ENCODE assay signal across 12 mouse cellular contexts in the genomic region with DNA sequence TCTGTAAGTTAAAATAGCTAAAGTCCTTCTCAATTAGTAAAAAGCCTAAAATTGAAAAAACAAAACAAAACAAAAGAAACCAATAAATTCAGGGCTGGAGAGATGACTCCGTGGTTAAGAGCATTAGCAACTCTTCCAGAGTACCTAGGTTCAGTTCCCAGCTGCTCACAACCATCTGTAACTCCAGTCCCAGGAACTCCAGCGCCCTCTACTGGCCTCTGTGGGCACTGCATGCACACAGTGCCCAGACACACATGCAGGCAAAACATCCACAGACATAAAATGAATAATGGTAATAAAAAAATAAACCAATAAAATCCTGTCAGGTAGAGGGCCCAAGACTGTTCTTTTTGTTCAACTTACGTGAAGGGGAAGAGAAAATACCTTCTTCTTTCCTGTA. TPM values are rescaled to one million over a fixed set of nuclear protein-coding genes. Genes with fewer than 3 reads are reported as not detected.
DNase-seq lines count a peak whose midpoint lies in the region; ATAC-seq and TF ChIP-seq lines count a peak whose summit lies in the region.
"Had no signal": no experiment of that assay in that cellular context is flagged by ENCODE, and none has a peak within 500 bp of the region (broad histone marks: within the 10 kb centered on the region; RNA-seq: fewer than 3 reads in every experiment).

No protein-coding gene starts in this region.

- DNase-seq in midbrain, embryonic 11.5 days (ENCODE audit: low spot score, missing footprints), result peak; percentile 47
- peak; percentile 11 for DNase-seq in MEL (ENCODE audit: low read depth, low spot score)
- peak; percentile 3 for DNase-seq in splenic B cell, adult 2 months (ENCODE audit: low read depth, low spot score)
- DNase-seq in adrenal gland, adult 18-20 months (ENCODE audit: low spot score in 2 of 2), result no peak
- no peak for DNase-seq in layer of hippocampus, adult 8-10 months (ENCODE audit: low spot score in 2 of 2)
- DNase-seq: kidney, adult 11 months; left cerebral cortex, postnatal 4 days had no signal

- no peaks in the 10 kb centered on the region for H3K79me2 ChIP-seq in MEL (ENCODE audit: control insufficient read depth, insufficient read depth, low read length, poor library complexity)

- H3K27me3 ChIP-seq in intestine, postnatal 0 days (replicated peaks; ENCODE audit: control insufficient read depth, insufficient read depth, low read length), result no peaks in the 10 kb centered on the region
- H3K27me3 ChIP-seq in intestine, embryonic 15.5 days (replicated peaks), result no peaks in the 10 kb centered on the region
- H3K27me3 ChIP-seq in midbrain, embryonic 11.5 days (ENCODE audit: control insufficient read depth, insufficient read depth, low read length), result no peaks in the 10 kb centered on the region
- H3K27me3 ChIP-seq in midbrain, embryonic 16.5 days (ENCODE audit: control insufficient read depth, insufficient read depth, low read depth, low read length), result no peaks in the 10 kb centered on the region
- H3K27me3 ChIP-seq in MEL (ENCODE audit: control insufficient read depth in 1 of 2, insufficient read depth in 2 of 2, low read length in 2 of 2), result no peaks in the 10 kb centered on the region
- no peaks in the 10 kb centered on the region for H3K27me3 ChIP-seq in splenic B cell, adult 2 months (ENCODE audit: control insufficient read depth, insufficient read depth, low read length, poor library complexity, severe bottlenecking)
- H3K27me3 ChIP-seq: neural tube, embryonic 15.5 days had no signal

- H3K27ac ChIP-seq in intestine, postnatal 0 days (ENCODE audit: low read depth, low read length), result no peak overlapping the region
- H3K27ac ChIP-seq in intestine, embryonic 15.5 days, result no peak overlapping the region
- no peak overlapping the region for H3K27ac ChIP-seq in midbrain, embryonic 11.5 days (ENCODE audit: low read depth, low read length)
- no peak overlapping the region for H3K27ac ChIP-seq in midbrain, embryonic 16.5 days (ENCODE audit: low read length)
- no peak overlapping the region for H3K27ac ChIP-seq in MEL (ENCODE audit: control insufficient read depth, low read depth, low read length)
- H3K27ac ChIP-seq: neural tube, embryonic 15.5 days had no signal

- no peaks in the 10 kb centered on the region for H3K9me3 ChIP-seq in intestine, postnatal 0 days (ENCODE audit: control insufficient read depth)
- H3K9me3 ChIP-seq in intestine, embryonic 15.5 days, result no peaks in the 10 kb centered on the region
- H3K9me3 ChIP-seq in midbrain, embryonic 11.5 days (ENCODE audit: control insufficient read depth, low read length), result no peaks in the 10 kb centered on the region
- H3K9me3 ChIP-seq in midbrain, embryonic 16.5 days (replicated peaks; ENCODE audit: control insufficient read depth, low read length, poor library complexity, severe bottlenecking), result no peaks in the 10 kb centered on the region
- H3K9me3 ChIP-seq in MEL (replicated peaks; ENCODE audit: insufficient read depth, low read length), result no peaks in the 10 kb centered on the region
- H3K9me3 ChIP-seq: neural tube, embryonic 15.5 days had no signal

- peak; percentile 69 for TF ChIP-seq CTCF in intestine, postnatal 0 days (IDR thresholded peaks at IDR 0.05; ENCODE audit: low read depth)
- TF ChIP-seq CTCF in MEL (IDR thresholded peaks at IDR 0.05 in 2 of 3, conservative IDR thresholded peaks at IDR 0.05 in 1 of 3; ENCODE audit: control insufficient read depth in 1 of 3, insufficient read depth in 1 of 3, low read depth in 2 of 3, low read length in 3 of 3, poor library complexity in 1 of 3, severe bottlenecking in 1 of 3), result peak; percentile 12 to 46 (median 17); a peak in 3 of 6 replicates

- WGBS in intestine, postnatal 0 days, result 49% methylated on average over 3 of the region's 3 CpGs
- WGBS in intestine, embryonic 15.5 days, result 62% methylated on average over 3 of the region's 3 CpGs
- WGBS in midbrain, embryonic 11.5 days, result 59% methylated on average over 3 of the region's 3 CpGs
- 62% methylated on average over 3 of the region's 3 CpGs for WGBS in midbrain, embryonic 16.5 days

- H3K4me1 ChIP-seq in intestine, postnatal 0 days (replicated peaks; ENCODE audit: control insufficient read depth, insufficient read depth, low read length), result no peaks in the 10 kb centered on the region
- no peaks in the 10 kb centered on the region for H3K4me1 ChIP-seq in intestine, embryonic 15.5 days (replicated peaks)
- H3K4me1 ChIP-seq in midbrain, embryonic 11.5 days (ENCODE audit: control insufficient read depth, insufficient read depth, low read length), result no peaks in the 10 kb centered on the region
- no peaks in the 10 kb centered on the region for H3K4me1 ChIP-seq in midbrain, embryonic 16.5 days (ENCODE audit: control insufficient read depth, insufficient read depth, low read length)
- no peaks in the 10 kb centered on the region for H3K4me1 ChIP-seq in MEL (ENCODE audit: control insufficient read depth in 1 of 2, insufficient read depth in 2 of 2, low read length in 2 of 2)

- no peak overlapping the region for H3K4me2 ChIP-seq in intestine, postnatal 0 days (replicated peaks; ENCODE audit: low read depth)
- no peak overlapping the region for H3K4me2 ChIP-seq in intestine, embryonic 15.5 days (replicated peaks)
- no peak overlapping the region for H3K4me2 ChIP-seq in midbrain, embryonic 11.5 days
- H3K4me2 ChIP-seq in midbrain, embryonic 16.5 days (ENCODE audit: low read length), result no peak overlapping the region
- H3K4me2 ChIP-seq: heart, embryonic 11.5 days; neural tube, embryonic 15.5 days had no signal

- H3K4me3 ChIP-seq in intestine, postnatal 0 days (ENCODE audit: low read depth, low read length), result no peak overlapping the region
- no peak overlapping the region for H3K4me3 ChIP-seq in intestine, embryonic 15.5 days (replicated peaks)
- no peak overlapping the region for H3K4me3 ChIP-seq in midbrain, embryonic 11.5 days (ENCODE audit: low read depth, low read length)
- no peak overlapping the region for H3K4me3 ChIP-seq in midbrain, embryonic 16.5 days (ENCODE audit: low read depth, low read length)
- no peak overlapping the region for H3K4me3 ChIP-seq in MEL (ENCODE audit: control insufficient read depth in 1 of 2, insufficient read depth in 1 of 2, low read depth in 2 of 2, low read length in 2 of 2)
- H3K4me3 ChIP-seq: neural tube, embryonic 15.5 days had no signal

- no peak for TF ChIP-seq RAD21 in MEL (IDR thresholded peaks at IDR 0.05; ENCODE audit: low read depth, low read length)

- H3K36me3 ChIP-seq in intestine, postnatal 0 days (ENCODE audit: control insufficient read depth, insufficient read depth), result no peaks in the 10 kb centered on the region
- no peaks in the 10 kb centered on the region for H3K36me3 ChIP-seq in intestine, embryonic 15.5 days
- no peaks in the 10 kb centered on the region for H3K36me3 ChIP-seq in midbrain, embryonic 11.5 days (ENCODE audit: control insufficient read depth, insufficient read depth, low read length)
- H3K36me3 ChIP-seq in midbrain, embryonic 16.5 days (ENCODE audit: control insufficient read depth, insufficient read depth, low read length), result no peaks in the 10 kb centered on the region
- H3K36me3 ChIP-seq in MEL (ENCODE audit: control insufficient read depth in 1 of 2, insufficient read depth in 2 of 2, low read length in 2 of 2), result no peaks in the 10 kb centered on the region
- no peaks in the 10 kb centered on the region for H3K36me3 ChIP-seq in splenic B cell, adult 2 months (ENCODE audit: control insufficient read depth, insufficient read depth, low read length, poor library complexity, severe bottlenecking)
- H3K36me3 ChIP-seq: neural tube, embryonic 15.5 days had no signal

- no peak for ATAC-seq in intestine, postnatal 0 days
- ATAC-seq in intestine, embryonic 15.5 days, result no peak
- no peak for ATAC-seq in midbrain, embryonic 11.5 days (ENCODE audit: low FRiP score)
- no peak for ATAC-seq in midbrain, embryonic 16.5 days

- no peak for TF ChIP-seq POLR2A in MEL (IDR thresholded peaks at IDR 0.05; ENCODE audit: control insufficient read depth in 1 of 2, insufficient read depth in 1 of 2, low read depth in 1 of 2, low read length in 2 of 2, poor library complexity in 1 of 2)

- no peak for TF ChIP-seq EP300 in MEL (IDR thresholded peaks at IDR 0.05; ENCODE audit: low read depth in 1 of 2, low read length in 2 of 2)

- H3K9ac ChIP-seq in intestine, postnatal 0 days (ENCODE audit: low read depth, low read length), result no peak overlapping the region
- no peak overlapping the region for H3K9ac ChIP-seq in intestine, embryonic 15.5 days
- no peak overlapping the region for H3K9ac ChIP-seq in midbrain, embryonic 11.5 days (ENCODE audit: low read length)
- H3K9ac ChIP-seq in midbrain, embryonic 16.5 days (ENCODE audit: low read depth, low read length), result no peak overlapping the region
- H3K9ac ChIP-seq in MEL (ENCODE audit: control insufficient read depth, low read depth, low read length, poor library complexity, severe bottlenecking), result no peak overlapping the region
- H3K9ac ChIP-seq: neural tube, embryonic 15.5 days had no signal

TF ChIP-seq in MEL, 35 proteins besides CTCF, POLR2A, EP300 and RAD21:
- TF ChIP-seq POLR2AphosphoS5 (IDR thresholded peaks at IDR 0.05; ENCODE audit: borderline replicate concordance, low read depth, low read length) (no peak), RCOR1 (IDR thresholded peaks at IDR 0.05; ENCODE audit: low read depth, low read length) (no peak)

RNA-seq across cellular contexts. Expression of gene Sgms2, which starts 10.6 kb away (rescaled TPM):
- 37.9 and 39.1 TPM in 2 replicates for polyA plus RNA-seq in intestine, postnatal 0 days (2015; fragmentation: Nextera tagmentation; extraction: Ambion mirVana)
- 15.3 and 15.8 TPM in 2 replicates for polyA plus RNA-seq in intestine, embryonic 15.5 days (2015; fragmentation: Nextera tagmentation; extraction: Ambion mirVana)
- polyA plus RNA-seq in midbrain, embryonic 11.5 days (2014; fragmentation: Nextera tagmentation; extraction: Ambion mirVana), result 0.70 and 1.1 TPM in 2 replicates
- 1.3 and 1.6 TPM in 2 replicates for polyA plus RNA-seq in midbrain, embryonic 16.5 days (2015; fragmentation: Nextera tagmentation; extraction: Ambion mirVana)
- total RNA-seq in MEL (2012; rRNA removed), result not detected in 2 replicates
- not detected for polyA plus RNA-seq in MEL (2012; ENCODE audit: insufficient read depth in 1 of 2, insufficient read length in 2 of 2, low read depth in 1 of 2, low replicate concordance in 2 of 2, missing spikeins in 1 of 2)
- 1 to 10 TPM; 3.9 to 6.6 TPM for total RNA-seq in adrenal gland, adult 18-20 months (2021)
- 1 to 10 TPM; 2.1 to 3.7 (median 2.4) TPM for total RNA-seq in layer of hippocampus, adult 8-10 months (2022)

Comparison
In these comparisons a context has a peak if more than half of its experiments do, and no peak if none do; other contexts are left out.
1. DNase-seq: peak in midbrain, embryonic 11.5 days (single experiment), MEL (single experiment) and splenic B cell, adult 2 months (single experiment); none in adrenal gland, adult 18-20 months (0 of 2) and layer of hippocampus, adult 8-10 months (0 of 2).